In the genomic region with DNA sequence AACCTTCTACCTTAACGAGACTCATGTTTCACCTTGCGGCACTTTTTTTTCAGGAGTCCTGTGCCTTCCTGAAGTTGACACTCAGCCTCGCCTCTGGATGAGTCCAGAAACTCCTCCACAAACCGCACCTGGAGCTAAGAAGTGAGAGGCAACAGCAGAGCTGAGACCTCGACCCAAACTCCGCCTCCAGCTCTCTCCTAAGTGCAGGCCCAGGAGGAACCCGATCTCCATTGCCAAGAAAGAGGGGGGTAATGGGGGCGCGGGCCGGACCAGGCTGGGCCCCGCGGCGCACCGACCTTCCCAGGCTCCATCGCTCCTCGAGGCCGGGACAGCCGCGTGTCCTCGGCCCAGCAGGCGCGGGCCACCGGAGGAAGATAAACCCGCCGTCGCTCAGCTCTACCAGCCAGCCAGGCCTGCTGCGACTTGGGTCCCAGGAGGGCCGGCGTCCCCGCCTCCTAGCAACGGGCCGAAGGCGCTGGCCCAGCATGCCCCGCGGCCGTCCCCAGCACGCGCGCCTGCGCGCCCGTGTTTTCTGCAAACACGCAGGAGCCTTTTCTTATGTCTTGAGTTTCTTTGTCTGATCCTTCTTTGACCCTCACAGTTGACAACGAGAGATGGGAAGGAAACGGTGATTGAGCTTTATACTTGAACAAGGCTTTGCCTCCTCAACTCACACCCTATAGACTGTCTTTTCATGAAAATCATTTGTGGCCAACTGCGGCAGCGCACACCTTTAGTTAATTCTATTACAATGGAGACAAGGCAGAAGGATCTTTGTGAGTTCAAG, we compare ENCODE assay signal across 8 mouse cellular contexts. TPM values are rescaled to one million over a fixed set of nuclear protein-coding genes. Genes with fewer than 3 reads are reported as not detected.
A peak's percentile ranks its signal among the peaks of the same experiment; 100 is the strongest.
DNase-seq lines count a peak whose midpoint lies in the region; ATAC-seq lines count a peak whose summit lies in the region.

A gene (minus strand): TSS at position 468 of the 787 bp plus-strand sequence.

- WGBS in intestine, embryonic 16.5 days: 4% methylated on average over 47 of the region's 47 CpGs
- WGBS in midbrain, embryonic 10.5 days: 3% methylated on average over 47 of the region's 47 CpGs

- DNase-seq in adrenal gland, adult 18-20 months (ENCODE audit: low spot score in 2 of 2): peak; percentile 88 to 89
- peak; percentile 79 for DNase-seq in embryo, embryonic 11.5 days (ENCODE audit: low read depth, low spot score)
- peak; percentile 81 to 90 for DNase-seq in gastrocnemius, postnatal 4 days (ENCODE audit: low spot score in 2 of 2)
- peak; percentile 91 to 93 for DNase-seq in left cerebral cortex, postnatal 36 days (ENCODE audit: low spot score in 2 of 2)
- peak; percentile 89 for DNase-seq in midbrain, embryonic 10.5 days (ENCODE audit: low spot score)
- DNase-seq in right cerebral cortex, postnatal 36 days (ENCODE audit: low spot score in 2 of 2): peak; percentile 85
- DNase-seq in urinary bladder, postnatal 4 days (ENCODE audit: low spot score in 2 of 2): peak; percentile 82 to 88

- peak within 1 kb of the TSS; percentile 66 for H3K4me2 ChIP-seq in intestine, embryonic 16.5 days (ENCODE audit: low read depth, low read length)

- H3K27me3 ChIP-seq in intestine, embryonic 16.5 days (replicated peaks; ENCODE audit: control insufficient read depth, insufficient read depth, low read length): no peaks in the 10 kb centered on the region
- H3K27me3 ChIP-seq in midbrain, embryonic 10.5 days (ENCODE audit: low read depth, poor library complexity, severe bottlenecking): peaks cover 4% of the 10 kb centered on the region; the same call in 1 of the 2 replicates

- H3K27ac ChIP-seq in intestine, embryonic 16.5 days (ENCODE audit: low read length): peak within 1 kb of the TSS; percentile 67
- peak within 1 kb of the TSS; percentile 86 for H3K27ac ChIP-seq in midbrain, embryonic 10.5 days (replicated peaks)

- no peaks in the 10 kb centered on the region for H3K36me3 ChIP-seq in intestine, embryonic 16.5 days (ENCODE audit: control insufficient read depth, insufficient read depth, low read length)
- H3K36me3 ChIP-seq in midbrain, embryonic 10.5 days: no peaks in the 10 kb centered on the region

- H3K4me3 ChIP-seq in intestine, embryonic 16.5 days (ENCODE audit: low read length): peak within 1 kb of the TSS; percentile 80
- peak within 1 kb of the TSS; percentile 74 for H3K4me3 ChIP-seq in midbrain, embryonic 10.5 days

- H3K9me3 ChIP-seq in intestine, embryonic 16.5 days (ENCODE audit: control insufficient read depth, low read length): no peaks in the 10 kb centered on the region
- no peaks in the 10 kb centered on the region for H3K9me3 ChIP-seq in midbrain, embryonic 10.5 days (replicated peaks)

- peak within 1 kb of the TSS; percentile 90 for H3K9ac ChIP-seq in intestine, embryonic 16.5 days (ENCODE audit: low read depth, low read length)

- ATAC-seq in intestine, embryonic 16.5 days: peak; percentile 100

- 0 out of 2 replicates have a peak, but pooled peaks cover 2% of the 10 kb centered on the region for H3K4me1 ChIP-seq in intestine, embryonic 16.5 days (ENCODE audit: control insufficient read depth, insufficient read depth, low read length)
- peaks cover 25% of the 10 kb centered on the region for H3K4me1 ChIP-seq in midbrain, embryonic 10.5 days

- intact Hi-C loops in left cerebral cortex, postnatal 36 days (cut with DNase I): no loop called here

RNA-seq across cellular contexts. Expression of the gene that starts here (rescaled TPM):
- 10 to 100 TPM in 1 of 2 experiments, 1 to 10 TPM in 1; 8.0 to 13.7 TPM for total RNA-seq in adrenal gland, adult 18-20 months (2021)
- total RNA-seq in gastrocnemius, postnatal 4 days (2021): 10 to 100 TPM in 1 of 2 experiments, 1 to 10 TPM in 1; 9.2 to 10.2 TPM
- 10.7 and 11.0 TPM in 2 replicates for polyA plus RNA-seq in intestine, embryonic 16.5 days (2015; fragmentation: Nextera tagmentation; extraction: Ambion mirVana)
- 10 to 100 TPM; 15.4 to 23.8 TPM for total RNA-seq in left cerebral cortex, postnatal 36 days (2021)
- polyA plus RNA-seq in midbrain, embryonic 10.5 days (2016; fragmentation: Nextera tagmentation; extraction: Ambion mirVana): 13.1 and 17.0 TPM in 2 replicates

Comparison
In these comparisons a context has a peak if more than half of its experiments do, and no peak if none do; other contexts are left out.
1. Peak in every context shown above with its lines: DNase-seq, ATAC-seq, H3K4me3 ChIP-seq and H3K27ac ChIP-seq.